Mouse (Mus musculus) midbrain, embryonic 14.5 days (tissue): Measurements from ENCODE around the gene Gm20388. TPM values are rescaled to one million over a fixed set of nuclear protein-coding genes. Genes with fewer than 3 reads are reported as not detected.

Experiments
- ATAC-seq: fragments of 200-750 bp; cut with Nextera tagmentation; 2 replicates; pipeline ENCODE4 v1.8.0; 2017; ENCODE audit warnings: moderate number of reproducible peaks, moderate library complexity; ENCODE audit not compliant: low FRiP score, low TSS enrichment
- DNase-seq: peaks from one replicate; pipeline ENCODE4 v3.0.0-alpha.2; 2015
- H3K27ac ChIP-seq: fragments of 300-500 bp; sonication (generic); replicated peaks from 2 replicates; pipeline ENCODE4 v1.5.1; 2014; ENCODE audit warnings: mild to moderate bottlenecking, low read depth, low read length, moderate library complexity
- H3K27me3 ChIP-seq: fragments of 300-500 bp; sonication (generic); 2 replicates; pipeline ENCODE4 v1.6.1; 2014; ENCODE audit warnings: low read length, control low read depth, mixed read lengths; ENCODE audit not compliant: control insufficient read depth, insufficient read depth
- H3K36me3 ChIP-seq: fragments of 300-500 bp; sonication (generic); 2 replicates; pipeline ENCODE4 v1.6.1; 2014; ENCODE audit warnings: low read length, control low read depth; ENCODE audit not compliant: control insufficient read depth, insufficient read depth
- H3K4me1 ChIP-seq: fragments of 300-500 bp; sonication (generic); 2 replicates; pipeline ENCODE4 v1.6.1; 2014; ENCODE audit warnings: mild to moderate bottlenecking, antibody characterized with exemption, low read length, control low read depth; ENCODE audit not compliant: control insufficient read depth, insufficient read depth
- H3K4me2 ChIP-seq: fragments of 300-500 bp; sonication (generic); 2 replicates; pipeline ENCODE4 v1.6.1; 2014; ENCODE audit warnings: mild to moderate bottlenecking, low read length, moderate library complexity
- H3K4me3 ChIP-seq: fragments of 300-500 bp; sonication (generic); replicated peaks from 2 replicates; pipeline ENCODE4 v1.5.1; 2014; ENCODE audit warnings: low read depth, low read length
- H3K9ac ChIP-seq: fragments of 300-500 bp; sonication (generic); replicated peaks from 2 replicates; pipeline ENCODE4 v1.6.1; 2014; ENCODE audit warnings: mild to moderate bottlenecking, low read length, moderate library complexity
- H3K9me3 ChIP-seq: fragments of 300-500 bp; sonication (generic); 2 replicates; pipeline ENCODE4 v1.6.1; 2016; ENCODE audit warnings: low read length, control low read depth, mixed read lengths; ENCODE audit not compliant: control insufficient read depth
- WGBS: fragments of 180-500 bp; shearing (Covaris S2); extraction: QIAGEN DNeasy Blood & Tissue Kit; methylation state at CpG from one replicate; pipeline ENCODE4 v1.1.7; 2014; 5-methylcytosine and 5-hydroxymethylcytosine counted together
- polyA plus RNA-seq: library from polyadenylated mRNA; unstranded; fragments of >200 nt; fragmentation: Nextera tagmentation; extraction: Ambion mirVana; gene quantifications from 2 replicates; pipeline ENCODE4 v1.2.1, GENCODE M21; 2014

Gm20388 gene
- polyA plus RNA-seq, 1 experiment from 2014 or later, result 4.1 TPM

DNA sequence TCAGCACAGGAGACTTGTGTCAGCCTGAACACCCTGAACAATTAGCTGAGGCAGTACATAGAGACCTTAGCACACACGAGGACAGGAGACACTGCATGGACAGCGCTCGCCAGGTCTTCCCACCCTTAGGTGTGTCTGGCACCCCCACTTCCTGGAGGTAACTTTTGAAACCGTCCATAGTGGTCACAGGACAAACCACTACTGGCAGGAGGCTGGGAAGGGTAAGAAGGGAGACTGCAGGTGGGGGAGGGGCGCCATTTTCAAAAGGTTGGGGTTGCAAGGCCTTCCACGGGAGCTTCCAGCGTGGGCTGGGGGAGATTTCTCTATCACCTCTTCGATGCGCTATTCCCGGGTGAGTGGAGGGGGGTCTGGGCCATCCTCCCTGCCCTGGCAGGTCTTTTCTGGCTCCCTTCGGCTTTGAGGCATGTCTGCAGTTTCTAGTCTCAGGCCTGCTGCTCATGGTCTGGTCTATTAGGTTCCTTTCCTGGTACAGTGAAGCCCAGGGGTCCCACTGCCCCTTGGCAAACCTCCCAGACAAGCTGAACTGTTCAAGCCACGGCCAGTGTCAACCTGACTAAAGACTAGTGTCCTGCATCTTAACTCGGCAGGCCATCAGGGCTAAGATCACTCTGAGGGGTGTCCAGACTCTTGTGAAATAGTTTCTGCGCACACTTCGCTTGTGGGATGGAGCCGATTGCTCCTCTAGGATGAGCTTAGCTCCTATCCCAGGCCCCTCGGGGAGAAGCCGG lies 2521.2 kb downstream of the Gm20388 start:
- H3K9me3 ChIP-seq, result no peaks in the 10 kb centered on the region
- peak overlapping the region; percentile 27 for H3K4me3 ChIP-seq
- H3K4me1 ChIP-seq, result peaks cover 10% of the 10 kb centered on the region
- H3K36me3 ChIP-seq, result peaks cover 33% of the 10 kb centered on the region
- ATAC-seq, result no peak
- H3K4me2 ChIP-seq, result peak overlapping the region; percentile 56
- 36% methylated on average over 18 of the region's 18 CpGs for WGBS
- H3K27ac ChIP-seq, result no peak overlapping the region
- H3K9ac ChIP-seq, result peak overlapping the region; percentile 42; the same call in 1 of the 2 replicates
- peak; percentile 17 for DNase-seq
- no peaks in the 10 kb centered on the region for H3K27me3 ChIP-seq

GRCm38 (mm10) chr8:122432443-122433268 lies 2522.0 kb downstream of the Gm20388 start, which contains the start of gene Cyba:
Cyba (minus strand) TSS chr8:122432930.
- ATAC-seq, result peak; percentile 63; the same call in 1 of the 2 replicates
- no peak within 1 kb of the TSS for H3K27ac ChIP-seq

GRCm38 (mm10) chr8:122433269-122433905 lies 2522.7 kb downstream of the Gm20388 start:
- Histone ChIP-seq H3K27ac (no peak overlapping the region), H3K27me3 (no peaks in the 10 kb centered on the region), H3K9me3 (no peaks in the 10 kb centered on the region), H3K4me1 (peaks cover 10% of the 10 kb centered on the region), H3K9ac (no peak overlapping the region), H3K4me3 (no peak overlapping the region), H3K4me2 (no peak overlapping the region), H3K36me3 (peaks cover 48% of the 10 kb centered on the region)
- WGBS, result 74% methylated on average over 11 of the region's 11 CpGs
- DNase-seq (peak; percentile 12), ATAC-seq (no peak; the same call in 1 of the 2 replicates)

More at GRCm38 (mm10) chr8:122432443-122433268, 2522.0 kb downstream of the Gm20388 start, which contains the start of gene Cyba:
- peak; percentile 45 for DNase-seq
- peak within 1 kb of the TSS; percentile 56 for H3K4me2 ChIP-seq
- no peaks in the 10 kb centered on the region for H3K9me3 ChIP-seq
- 6% methylated on average over 43 of the region's 45 CpGs for WGBS
- peak within 1 kb of the TSS; percentile 27 for H3K4me3 ChIP-seq
- H3K4me1 ChIP-seq, result peaks cover 10% of the 10 kb centered on the region
- H3K9ac ChIP-seq, result peak within 1 kb of the TSS; percentile 42; the same call in 1 of the 2 replicates
- peaks cover 41% of the 10 kb centered on the region for H3K36me3 ChIP-seq
- no peaks in the 10 kb centered on the region for H3K27me3 ChIP-seq

GRCm38 (mm10) chr8:122435375-122435774 lies 2524.7 kb downstream of the Gm20388 start:
- no peak overlapping the region for H3K4me3 ChIP-seq
- peaks cover 10% of the 10 kb centered on the region for H3K4me1 ChIP-seq
- no peak overlapping the region for H3K4me2 ChIP-seq
- no peak overlapping the region for H3K9ac ChIP-seq
- no peak overlapping the region for H3K27ac ChIP-seq
- ATAC-seq (no peak), DNase-seq (no peak)
- no peaks in the 10 kb centered on the region for H3K27me3 ChIP-seq
- no peaks in the 10 kb centered on the region for H3K9me3 ChIP-seq
- H3K36me3 ChIP-seq, result peaks cover 61% of the 10 kb centered on the region
- WGBS, result 90% methylated on average over 6 of the region's 6 CpGs

- no peak overlapping the region for H3K4me2 ChIP-seq
- peaks cover 61% of the 10 kb centered on the region for H3K36me3 ChIP-seq
- ATAC-seq (no peak), DNase-seq (no peak)
- no peaks in the 10 kb centered on the region for H3K27me3 ChIP-seq
- no peak overlapping the region for H3K4me3 ChIP-seq
- no peaks in the 10 kb centered on the region for H3K9me3 ChIP-seq
- H3K4me1 ChIP-seq, result peaks cover 10% of the 10 kb centered on the region
- no peak overlapping the region for H3K9ac ChIP-seq
- no peak overlapping the region for H3K27ac ChIP-seq
- 96% methylated on average over 9 of the region's 9 CpGs for WGBS
These were observed 2525.5 kb downstream of the Gm20388 start for GRCm38 (mm10) chr8:122436146-122436545.

- no peak overlapping the region for H3K4me3 ChIP-seq
- peaks cover 61% of the 10 kb centered on the region for H3K36me3 ChIP-seq
- WGBS, result 89% methylated on average over 20 of the region's 20 CpGs
- ATAC-seq, result no peak
- no peak overlapping the region for H3K9ac ChIP-seq
- no peak overlapping the region for H3K27ac ChIP-seq
- no peaks in the 10 kb centered on the region for H3K27me3 ChIP-seq
- H3K9me3 ChIP-seq, result no peaks in the 10 kb centered on the region
- no peak overlapping the region for H3K4me2 ChIP-seq
- DNase-seq, result no peak
- H3K4me1 ChIP-seq, result peaks cover 10% of the 10 kb centered on the region
These were observed 2526.0 kb downstream of the Gm20388 start for GRCm38 (mm10) chr8:122436586-122437125.

GRCm38 (mm10) chr8:122437708-122438331 lies 2527.2 kb downstream of the Gm20388 start:
- H3K4me2 ChIP-seq, result no peak overlapping the region
- no peak overlapping the region for H3K4me3 ChIP-seq
- no peak for ATAC-seq
- peaks cover 61% of the 10 kb centered on the region for H3K36me3 ChIP-seq
- H3K9me3 ChIP-seq, result no peaks in the 10 kb centered on the region
- 96% methylated on average over 13 of the region's 13 CpGs for WGBS
- H3K4me1 ChIP-seq, result peaks cover 10% of the 10 kb centered on the region
- H3K9ac ChIP-seq, result no peak overlapping the region
- DNase-seq, result no peak
- no peak overlapping the region for H3K27ac ChIP-seq
- H3K27me3 ChIP-seq, result no peaks in the 10 kb centered on the region

GRCm38 (mm10) chr8:122439336-122439735 lies 2528.7 kb downstream of the Gm20388 start:
- H3K27me3 ChIP-seq, result no peaks in the 10 kb centered on the region
- H3K36me3 ChIP-seq, result peaks cover 49% of the 10 kb centered on the region
- H3K4me1 ChIP-seq, result peaks cover 9% of the 10 kb centered on the region; the same call in 1 of the 2 replicates
- no peak for DNase-seq
- no peak overlapping the region for H3K4me2 ChIP-seq
- H3K27ac ChIP-seq, result no peak overlapping the region
- H3K4me3 ChIP-seq, result no peak overlapping the region
- no peak for ATAC-seq
- no peak overlapping the region for H3K9ac ChIP-seq
- no peaks in the 10 kb centered on the region for H3K9me3 ChIP-seq
- WGBS, result 97% methylated on average over 16 of the region's 16 CpGs
